Mouse (Mus musculus) stomach, postnatal 0 days (tissue): ENCODE results near the gene Dis3l2.

Experiments used
- CTCF ChIP-seq: IDR thresholded peaks from 2 replicates; pipeline ENCODE4 v1.5.1; 2016; ENCODE audit warnings: antibody characterized with exemption, low read depth, mild to moderate bottlenecking, moderate library complexity
- EP300 ChIP-seq: optimal IDR thresholded peaks from 2 replicates; pipeline ENCODE3; 2016; ENCODE audit warnings: antibody characterized with exemption

GRCm38 (mm10) chr1:87070720-87071119, 367.1 kb downstream of the Dis3l2 start:
- TF ChIP-seq CTCF: peak; percentile 74
- no peak for TF ChIP-seq EP300
